Mouse (Mus musculus) kidney, adult 2 months (tissue): ENCODE measurements around the gene Adat1.

ENCODE experiments used
- CTCF ChIP-seq: fragments of 200-500 bp; conservative IDR thresholded peaks from 2 replicates; pipeline ENCODE4 v1.5.1; 2011; ENCODE audit warnings: low read depth, mild to moderate bottlenecking, control low read depth, low read length, moderate library complexity, mixed read lengths; ENCODE audit not compliant: insufficient read depth, insufficient read length
- POLR2A ChIP-seq: fragments of 200-500 bp; IDR thresholded peaks from one replicate; pipeline ENCODE4 v1.6.1; 2011; ENCODE audit warnings: low read depth, low read length, control low read depth

DNA sequence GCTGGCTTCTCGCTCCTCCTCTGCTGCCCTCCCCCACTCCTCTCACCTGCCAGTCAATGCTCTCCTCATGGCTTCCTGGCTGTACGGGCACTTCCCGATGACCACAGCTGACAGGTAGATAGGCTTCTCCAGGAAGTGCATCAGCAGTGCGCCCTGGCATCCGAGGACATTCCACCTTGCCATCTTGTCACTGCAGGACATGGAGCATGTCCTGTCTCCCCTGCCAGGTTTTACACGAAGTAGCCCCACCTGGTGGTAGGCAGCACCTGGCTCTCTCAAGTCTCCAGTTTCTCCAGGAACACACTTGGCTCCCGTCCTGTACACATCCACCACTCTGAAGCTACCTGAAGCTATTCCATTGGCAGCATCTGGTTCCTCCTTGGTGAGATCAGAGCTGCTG, 10.0 kb downstream of the Adat1 start:
- TF ChIP-seq CTCF (peak; percentile 43; the same call in 1 of the 2 replicates), POLR2A (no peak)
